In genomic region chr13:54205195-54205594, GRCm38 (mm10) we compare ENCODE assay signal across 21 mouse cellular contexts. TPM values are rescaled to one million over a fixed set of nuclear protein-coding genes. Genes with fewer than 3 reads are reported as not detected.
"Had no signal": no experiment of that assay in that cellular context is flagged by ENCODE, and none has a peak within 500 bp of the region (broad histone marks: within the 10 kb centered on the region; RNA-seq: fewer than 3 reads in every experiment).

No protein-coding gene starts in this region.

- H3K9ac ChIP-seq: kidney, embryonic 15.5 days; limb, embryonic 12.5 days; limb, embryonic 15.5 days; liver, embryonic 14.5 days; liver, postnatal 0 days; lung, embryonic 14.5 days; midbrain, embryonic 13.5 days; neural tube, embryonic 13.5 days had no signal

- H3K9me3 ChIP-seq: kidney, embryonic 15.5 days; limb, embryonic 12.5 days; limb, embryonic 15.5 days; midbrain, embryonic 10.5 days; midbrain, embryonic 13.5 days; neural tube, embryonic 13.5 days had no signal

- H3K36me3 ChIP-seq: kidney, embryonic 15.5 days; limb, embryonic 12.5 days; limb, embryonic 15.5 days; midbrain, embryonic 10.5 days; midbrain, embryonic 13.5 days; neural tube, embryonic 13.5 days had no signal

- H3K4me3 ChIP-seq: kidney, embryonic 15.5 days; left cerebral cortex, adult 2 months; limb, embryonic 12.5 days; limb, embryonic 15.5 days; midbrain, embryonic 10.5 days; midbrain, embryonic 13.5 days; myocyte; neural tube, embryonic 13.5 days had no signal

- DNase-seq: kidney, adult 11 months; kidney, adult 8-10 months; kidney, postnatal 10 days; kidney, postnatal 4 days; liver, postnatal 0 days; lung, embryonic 14.5 days; thymus, adult 18-20 months; thymus, postnatal 36 days had no signal

- ATAC-seq: liver, postnatal 0 days; lung, postnatal 0 days; midbrain, embryonic 13.5 days; midbrain, embryonic 16.5 days had no signal

- H3K27ac ChIP-seq: kidney, embryonic 15.5 days; limb, embryonic 12.5 days; limb, embryonic 15.5 days; liver, embryonic 14.5 days; macrophage; midbrain, embryonic 13.5 days; neural tube, embryonic 13.5 days had no signal

- H3K4me1 ChIP-seq: kidney, embryonic 15.5 days; limb, embryonic 12.5 days; limb, embryonic 15.5 days; neural tube, embryonic 13.5 days had no signal

- H3K27me3 ChIP-seq: kidney, embryonic 15.5 days; limb, embryonic 12.5 days; limb, embryonic 15.5 days; midbrain, embryonic 13.5 days; neural tube, embryonic 13.5 days had no signal

- H3K4me2 ChIP-seq: kidney, embryonic 15.5 days; limb, embryonic 12.5 days; limb, embryonic 15.5 days; liver, embryonic 11.5 days; lung, embryonic 14.5 days; midbrain, embryonic 13.5 days; neural tube, embryonic 13.5 days had no signal

RNA-seq across cellular contexts. Expression of gene Hrh2, which starts 13.3 kb away (rescaled TPM):
- polyA plus RNA-seq: kidney, embryonic 15.5 days; limb, embryonic 12.5 days; limb, embryonic 15.5 days; lung, embryonic 14.5 days; myocyte had no signal
